Mouse (Mus musculus) thymus, postnatal 0 days (tissue): ENCODE data around the gene Med21. TPM values are rescaled to one million over a fixed set of nuclear protein-coding genes. Genes with fewer than 3 reads are reported as not detected.

Source experiments
- DNase-seq: peaks from one replicate; pipeline ENCODE4 v3.0.0-alpha.2; 2015; ENCODE audit warnings: low spot score
- polyA plus RNA-seq: library from polyadenylated mRNA; unstranded; fragments of >200 nt; fragmentation: Nextera tagmentation; extraction: Ambion mirVana; gene quantifications from 2 replicates; pipeline ENCODE4 v1.2.1, GENCODE M21; 2015

Gene Med21
- 115 and 122 TPM in 2 replicates for polyA plus RNA-seq

DNA sequence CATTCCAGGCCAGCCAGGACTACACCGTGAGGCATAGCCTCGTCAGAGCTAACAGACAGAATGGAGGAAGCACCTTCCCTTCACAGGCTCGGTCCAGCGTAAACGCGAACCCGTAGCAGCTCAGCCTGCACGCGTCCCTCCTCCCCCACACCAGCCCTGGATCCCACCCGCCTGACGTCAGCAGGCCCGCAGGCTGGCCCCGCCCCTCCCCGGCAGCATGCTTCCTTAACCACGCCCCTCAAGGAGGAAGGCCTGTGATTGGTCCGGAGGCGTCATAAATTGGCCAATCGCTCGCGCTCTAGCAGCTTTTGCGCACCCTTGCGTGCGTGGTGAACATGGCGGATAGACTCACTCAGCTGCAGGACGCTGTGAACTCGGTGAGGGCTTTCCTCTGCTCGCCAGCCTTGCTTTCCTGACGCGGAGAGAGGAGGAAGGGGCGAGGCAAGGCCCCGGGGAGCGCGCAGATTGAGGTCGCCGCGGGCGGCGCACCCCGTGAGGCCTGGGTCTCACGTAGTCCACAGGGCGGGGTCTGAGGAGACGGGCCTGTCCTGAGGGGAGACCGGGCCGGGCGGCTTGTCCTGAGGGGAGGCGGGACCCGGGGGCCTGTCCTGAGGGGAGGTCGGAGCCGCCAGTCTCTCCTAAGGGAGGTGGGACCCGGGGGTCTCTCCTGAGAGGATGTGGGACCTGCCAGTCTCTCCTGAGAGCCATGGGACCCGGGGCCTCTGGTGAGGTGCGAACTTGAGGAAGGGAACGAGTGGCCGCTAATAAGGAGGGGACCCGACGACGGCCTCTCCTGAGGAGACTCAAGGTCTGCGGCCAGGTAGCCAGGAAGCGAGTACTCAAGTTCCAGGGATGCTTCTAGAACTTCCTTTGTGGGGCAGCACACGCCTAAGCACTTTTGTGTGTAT is at the start of gene Med21, which contains the start of gene Tm7sf3:
TSS of gene Med21 (plus strand) at position 272 of the 908 bp plus-strand sequence.
TSS of gene Tm7sf3 (minus strand) at position 549 of the 908 bp plus-strand sequence.
- DNase-seq: peak; percentile 99

DNA sequence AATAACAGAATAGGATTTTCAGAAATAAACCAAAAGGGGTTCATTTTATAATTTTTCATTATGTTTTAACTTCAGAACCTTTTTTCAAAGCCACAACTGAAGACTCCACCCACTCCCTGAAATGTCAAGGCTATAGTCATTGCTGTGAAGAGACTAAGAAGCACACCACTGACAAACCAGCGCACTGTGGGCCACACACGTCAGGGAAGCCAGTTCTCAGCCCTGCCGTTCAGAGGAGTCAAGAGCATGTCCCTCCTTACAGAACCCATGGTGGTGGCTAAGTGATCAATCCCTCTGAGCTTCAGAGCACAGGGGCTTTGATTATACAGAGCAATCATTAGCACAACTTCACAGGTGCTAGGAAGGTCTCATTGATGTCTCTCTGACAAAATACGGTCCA is 39.7 kb upstream of the Med21 start:
- no peak for DNase-seq

DNA sequence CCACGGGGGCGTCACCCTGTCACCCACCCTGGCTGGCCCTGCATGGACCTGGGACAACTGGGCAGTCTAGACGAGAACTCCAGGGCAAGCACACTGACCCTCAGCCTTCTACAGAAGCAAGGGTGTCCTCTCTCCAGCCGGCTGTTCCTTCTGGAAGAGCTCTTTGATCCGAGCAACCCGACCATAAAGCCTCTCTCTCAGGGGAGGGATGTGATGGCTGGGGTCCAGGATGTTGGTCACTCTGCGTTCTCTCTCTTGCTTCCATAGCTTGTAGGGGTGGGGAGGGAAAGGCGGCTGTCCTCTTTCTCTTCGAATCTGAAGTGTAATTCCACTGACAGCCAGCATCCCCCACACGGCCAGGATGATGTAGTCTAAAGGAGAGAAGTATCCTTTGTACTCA is 38.7 kb upstream of the Med21 start:
- DNase-seq: no peak

DNA sequence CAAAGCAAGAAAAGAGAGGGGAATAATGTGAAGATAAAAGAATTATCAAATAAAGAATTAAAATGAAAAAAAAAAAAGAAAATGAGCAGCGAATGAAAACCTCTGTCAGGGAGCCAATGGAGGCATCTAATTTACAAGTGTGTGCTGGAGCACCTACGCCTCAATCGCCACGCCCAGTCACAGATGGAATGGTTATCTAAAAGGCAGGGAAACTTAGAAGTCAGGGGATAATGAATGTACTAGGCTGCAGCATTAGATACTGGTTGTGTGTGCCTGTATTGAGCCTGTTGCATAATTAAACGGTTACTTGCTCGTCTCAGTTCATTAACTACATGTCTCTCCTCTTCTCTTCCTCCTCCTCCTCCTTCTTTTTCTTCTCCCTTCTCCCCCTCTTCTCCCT is 31.0 kb upstream of the Med21 start:
- DNase-seq: no peak

DNA sequence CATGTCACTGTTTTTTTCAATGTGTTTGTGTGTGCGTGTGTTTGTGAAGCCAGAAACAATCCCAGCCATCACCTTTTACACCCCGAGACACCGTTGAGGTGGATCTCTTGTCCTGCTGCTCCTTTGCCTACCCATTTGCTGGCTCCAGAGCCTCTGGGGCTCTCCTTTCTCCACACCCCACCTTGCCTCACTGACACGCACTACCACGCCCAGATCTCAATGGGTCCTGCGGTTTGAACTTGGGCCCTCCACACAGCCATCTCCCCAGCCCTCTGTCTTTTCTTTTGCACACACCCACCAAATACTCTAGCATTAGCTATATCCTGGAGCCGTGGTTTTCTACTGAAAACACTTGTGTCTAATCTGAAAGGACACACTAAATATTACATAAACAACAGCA is 30.4 kb upstream of the Med21 start:
- no peak for DNase-seq

DNA sequence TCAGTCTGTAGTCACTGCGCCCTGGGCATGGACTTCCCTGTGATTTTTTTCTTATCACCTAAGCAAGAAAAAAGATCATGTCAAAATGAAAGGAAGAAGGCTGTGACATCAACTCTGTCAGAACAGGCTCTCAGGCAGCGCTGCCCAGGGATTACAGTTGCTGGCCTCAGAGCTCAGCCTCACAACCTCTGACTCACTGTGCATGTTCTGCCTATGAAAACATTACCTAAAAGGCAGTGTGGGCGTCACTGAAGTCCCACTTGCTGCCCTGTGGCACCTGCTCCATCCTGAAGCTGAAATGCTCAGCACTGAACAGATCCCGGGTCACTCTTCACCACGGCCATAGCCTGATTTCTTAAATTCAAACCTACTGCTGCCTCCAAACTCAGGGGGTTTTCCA is 29.6 kb upstream of the Med21 start:
- DNase-seq: no peak

DNA sequence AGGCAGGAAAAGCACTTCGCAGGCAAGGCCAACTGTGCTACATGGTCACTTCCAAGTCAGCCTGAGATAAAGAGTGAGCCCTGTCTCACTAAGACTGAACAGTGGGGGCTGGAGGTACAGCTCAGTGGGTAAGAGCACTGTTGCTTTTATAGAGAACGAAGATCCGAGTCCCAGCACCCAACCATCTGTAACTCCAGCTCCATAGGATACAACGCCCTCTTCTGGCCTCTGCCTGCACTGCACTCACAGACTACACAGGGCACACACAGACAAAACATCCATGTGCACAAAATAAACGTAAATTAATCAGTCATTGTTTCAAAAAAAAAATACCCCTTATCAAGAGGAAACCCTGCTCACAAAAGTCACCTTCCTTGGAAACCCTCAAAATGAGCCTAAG is 28.4 kb upstream of the Med21 start:
- no peak for DNase-seq

DNA sequence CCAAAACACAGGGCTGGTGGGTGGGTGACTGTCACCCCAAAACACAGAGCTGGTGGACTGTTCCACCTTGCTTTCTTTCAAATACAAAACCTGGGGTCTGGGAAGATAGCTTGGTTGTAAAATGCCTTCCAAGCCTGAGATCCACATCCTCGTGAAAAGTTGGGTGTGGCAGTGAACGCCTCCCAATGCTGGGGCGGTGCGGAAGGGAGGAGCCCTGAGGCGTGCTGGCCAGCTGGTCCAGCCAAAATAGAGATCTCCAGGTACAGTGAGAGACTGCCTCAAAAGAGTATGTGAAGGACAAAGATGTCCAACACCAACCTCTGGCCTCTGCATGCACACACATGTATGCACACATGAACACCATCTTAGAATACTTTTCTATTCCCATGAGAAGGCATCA is 27.8 kb upstream of the Med21 start:
- no peak for DNase-seq

DNA sequence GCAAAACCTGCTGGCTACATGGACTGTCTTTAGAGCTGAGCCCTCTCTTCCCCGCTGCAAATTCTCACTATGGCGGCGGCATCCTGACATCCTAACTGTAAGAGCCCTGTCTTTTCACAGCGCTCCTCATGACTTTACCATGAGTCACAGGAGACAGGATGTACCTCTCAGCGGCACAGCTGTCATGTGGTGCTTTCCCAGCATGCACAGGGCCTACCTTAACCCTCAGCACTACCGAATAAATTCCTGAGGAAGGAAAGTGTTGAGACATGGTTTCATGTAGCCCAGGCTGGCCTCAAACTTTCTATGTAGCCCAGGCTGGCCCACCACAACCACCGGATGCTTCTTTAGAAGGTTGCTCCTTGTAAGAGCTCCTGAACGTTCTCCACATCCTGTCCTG is 26.5 kb upstream of the Med21 start:
- DNase-seq: no peak

DNA sequence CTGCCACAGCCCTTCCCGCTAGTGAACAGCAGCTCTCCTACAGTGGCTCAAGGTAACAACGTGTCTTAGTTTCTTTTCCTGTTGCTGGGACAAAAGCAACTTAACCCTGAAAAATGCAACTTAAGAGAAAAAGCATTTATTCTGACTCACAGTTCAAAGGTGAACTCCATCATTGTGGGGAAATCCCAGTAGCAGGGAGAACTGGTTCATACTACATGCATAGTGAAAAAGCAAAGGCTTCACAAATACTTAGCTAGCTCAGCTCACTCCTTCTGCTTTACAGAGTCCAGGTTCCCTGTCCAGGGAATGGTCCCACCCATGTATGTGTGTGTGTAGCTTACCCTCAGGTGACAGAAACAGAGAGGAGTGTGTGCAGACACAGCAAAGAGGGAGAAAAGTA is 25.7 kb upstream of the Med21 start:
- DNase-seq: no peak

DNA sequence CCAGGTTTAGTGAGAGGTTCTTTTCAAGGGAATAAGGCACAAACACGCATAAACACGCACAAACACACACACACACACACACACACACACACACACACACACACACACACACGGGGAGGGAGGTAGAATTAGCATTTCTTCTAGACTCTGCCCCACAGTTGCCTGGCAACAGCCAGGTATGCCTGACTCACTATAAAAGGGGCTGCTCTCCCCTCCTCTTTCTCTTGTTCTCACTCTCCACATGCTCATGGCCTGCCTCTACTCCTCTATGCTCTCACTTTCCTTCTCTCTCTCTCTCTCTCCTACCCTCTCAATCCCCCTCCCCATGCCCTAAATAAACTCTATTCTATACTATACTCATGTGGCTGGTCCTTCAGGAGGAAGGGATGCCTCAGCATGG is 14.2 kb upstream of the Med21 start:
- no peak for DNase-seq

DNA sequence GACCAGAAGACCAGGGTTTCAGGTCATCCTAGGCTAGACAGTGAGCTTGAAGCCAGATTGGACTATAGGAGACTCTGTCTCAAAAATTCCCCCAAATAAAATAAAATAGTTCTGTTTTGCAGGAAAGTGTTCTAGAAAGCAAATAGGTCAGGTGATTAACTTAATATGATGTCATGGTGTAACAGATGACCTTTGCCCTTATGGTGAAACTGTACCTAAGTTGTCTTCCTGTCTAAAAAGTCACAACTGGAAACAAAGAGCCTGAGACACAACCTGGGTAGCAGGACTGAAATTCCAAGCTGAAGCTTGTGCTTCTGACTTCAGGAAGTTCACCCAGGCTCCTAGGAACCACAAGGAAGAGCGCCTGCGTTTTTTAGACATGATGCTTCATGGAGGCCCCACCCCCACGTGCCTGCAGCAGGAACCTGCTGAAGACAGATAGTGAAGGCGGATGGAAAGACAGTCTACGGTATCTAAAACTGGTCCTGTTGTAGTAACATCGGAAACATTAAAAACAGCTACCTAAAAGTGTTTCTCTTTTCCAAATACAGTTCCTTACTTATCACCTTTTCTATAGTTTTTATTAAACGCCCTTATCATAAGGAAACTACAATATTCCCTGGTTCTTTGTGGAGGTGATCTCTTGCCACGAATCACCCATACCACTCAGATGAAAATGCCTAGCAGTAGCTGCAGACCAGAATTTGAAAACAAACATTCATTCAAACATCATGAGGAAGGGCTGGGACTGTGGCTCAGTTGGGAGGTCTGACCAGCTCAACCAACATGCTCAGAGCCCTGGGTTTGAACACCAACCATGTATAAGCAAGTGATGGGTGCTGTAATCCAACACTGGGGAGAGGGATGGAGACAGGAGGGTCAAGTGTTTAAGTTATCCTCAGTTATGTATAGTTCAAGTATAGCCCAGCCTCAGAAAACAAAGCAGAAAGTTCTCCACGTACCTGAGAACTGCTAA is 12.3 kb upstream of the Med21 start:
- DNase-seq: no peak

DNA sequence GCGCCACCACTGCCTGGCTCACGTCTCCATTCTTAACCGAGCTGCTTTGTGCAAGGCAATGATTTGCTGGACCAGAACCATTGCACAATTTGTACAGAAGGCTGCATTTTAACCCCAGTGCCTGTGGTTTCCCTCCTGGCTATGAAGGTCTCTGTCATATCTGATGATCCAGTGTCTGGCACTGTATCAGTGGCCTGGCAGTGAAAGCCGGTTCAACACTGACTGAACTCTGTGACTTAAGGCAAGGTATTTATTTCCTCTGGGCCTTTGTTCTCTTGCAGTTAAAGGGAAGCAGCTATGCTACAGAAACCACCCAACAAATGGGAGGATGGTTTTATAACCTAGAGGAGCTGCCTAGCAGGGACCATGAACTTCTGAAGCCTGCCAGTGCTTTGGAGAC is 11.4 kb upstream of the Med21 start:
- DNase-seq: no peak

DNA sequence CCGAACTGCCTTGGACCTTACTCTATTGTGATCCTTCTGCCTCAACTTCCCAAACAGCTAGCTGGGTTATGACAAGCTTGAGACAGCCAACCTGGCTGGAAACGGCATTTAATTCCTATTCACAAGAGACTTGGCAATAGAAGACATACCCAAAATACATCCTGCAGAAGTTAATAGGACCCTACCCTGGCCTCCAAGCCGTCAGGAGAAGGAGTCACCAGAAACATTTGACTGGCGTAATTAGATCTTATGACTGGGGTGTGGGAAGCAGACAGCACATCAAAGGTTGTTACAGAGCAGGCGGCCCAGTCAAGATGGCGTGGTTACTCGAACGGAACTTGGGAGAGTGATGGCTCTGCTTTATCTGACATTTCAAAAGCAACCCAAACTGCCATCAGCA is 10.5 kb upstream of the Med21 start:
- no peak for DNase-seq

DNA sequence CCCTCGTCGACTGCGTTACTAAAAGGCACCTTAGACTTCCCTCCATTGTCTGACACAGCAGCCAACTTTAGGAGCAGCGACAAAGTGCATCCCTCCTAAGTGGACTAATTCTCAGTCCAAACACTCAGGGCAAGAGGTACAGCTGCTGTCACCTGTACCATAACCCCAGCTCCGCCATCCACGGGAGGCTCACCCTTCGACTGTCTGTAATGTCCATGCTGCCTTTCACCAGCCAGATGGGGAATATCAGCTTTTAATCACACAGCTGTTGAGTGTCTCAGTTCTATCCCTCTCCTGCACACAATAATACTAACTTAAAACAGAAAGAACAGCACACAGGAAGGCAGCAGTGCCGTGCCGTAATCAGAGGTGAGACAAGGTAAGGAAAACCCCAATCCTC is 9.9 kb upstream of the Med21 start:
- no peak for DNase-seq

DNA sequence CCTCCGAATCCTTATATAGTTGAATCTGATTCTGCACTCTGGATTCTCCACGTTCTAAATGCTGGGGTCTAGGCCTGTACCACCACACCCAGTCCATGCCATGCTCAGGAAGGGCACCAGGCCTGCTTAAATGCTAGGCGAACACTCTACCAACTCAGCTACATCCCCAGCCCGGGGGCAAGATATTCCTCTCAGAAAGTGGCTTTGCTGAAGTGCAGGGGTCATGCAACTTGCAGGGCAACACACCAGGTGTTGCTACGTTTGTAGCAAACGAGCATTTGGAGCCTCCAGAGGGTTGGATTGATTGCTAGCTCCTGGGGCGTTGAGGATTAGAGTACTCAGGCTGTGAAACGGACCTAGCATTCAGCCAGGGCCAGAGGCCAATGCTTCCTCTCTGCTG is 9.2 kb upstream of the Med21 start:
- no peak for DNase-seq

DNA sequence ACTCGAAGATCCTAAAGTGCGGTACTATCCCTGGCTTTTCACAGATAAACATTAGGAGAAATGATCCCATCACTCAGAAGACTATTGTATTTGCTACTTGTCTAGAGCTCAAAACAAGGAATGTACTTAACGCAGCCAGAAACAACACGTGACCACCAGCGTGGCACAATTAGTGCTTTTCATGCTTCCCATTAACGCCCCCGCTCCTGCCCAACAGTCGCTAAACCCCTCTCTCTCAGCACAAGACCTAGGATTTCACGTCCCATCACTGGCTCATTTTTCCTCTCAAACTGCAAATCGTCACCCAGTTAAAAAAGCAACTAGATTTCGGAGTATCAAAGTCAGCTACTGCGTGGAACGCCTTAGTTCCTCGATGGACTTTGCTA is 8.7 kb upstream of the Med21 start:
- no peak for DNase-seq

DNA sequence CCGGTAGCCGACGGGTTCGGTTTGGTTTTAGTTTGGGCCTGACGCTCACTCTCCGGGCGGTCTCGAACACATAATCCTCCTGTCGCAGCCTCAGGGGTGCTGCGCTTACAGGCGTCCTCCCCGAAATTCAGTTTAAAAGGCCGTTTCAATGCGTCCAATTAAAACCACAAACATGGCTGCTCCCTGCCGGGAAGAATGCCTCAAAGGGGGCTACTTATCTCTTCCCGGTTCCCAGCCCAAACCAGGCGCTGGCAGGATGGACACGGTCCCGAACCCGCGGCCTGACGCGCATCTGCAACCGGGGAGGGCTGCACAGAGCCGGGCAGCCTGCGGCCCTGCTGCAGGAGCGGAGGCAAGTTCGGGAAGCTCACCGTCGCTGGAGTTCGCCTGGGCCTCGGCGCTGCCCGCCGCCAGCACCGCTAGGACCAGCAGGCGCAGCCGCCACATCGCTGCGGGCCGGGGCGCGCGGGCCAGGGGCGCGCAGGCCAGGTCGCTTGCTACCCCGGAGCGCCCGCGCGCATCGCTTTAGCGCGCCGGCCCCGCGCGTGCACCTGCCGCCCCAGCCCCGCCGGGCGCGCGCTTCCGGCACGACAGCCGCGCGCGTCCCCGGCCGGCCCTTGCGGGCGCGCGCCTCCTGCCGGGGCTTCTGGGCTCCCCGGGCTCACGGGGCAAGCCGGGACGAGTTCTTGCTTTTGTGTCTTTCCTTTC is 8.2 kb upstream of the Med21 start:
- DNase-seq: peak; percentile 93

DNA sequence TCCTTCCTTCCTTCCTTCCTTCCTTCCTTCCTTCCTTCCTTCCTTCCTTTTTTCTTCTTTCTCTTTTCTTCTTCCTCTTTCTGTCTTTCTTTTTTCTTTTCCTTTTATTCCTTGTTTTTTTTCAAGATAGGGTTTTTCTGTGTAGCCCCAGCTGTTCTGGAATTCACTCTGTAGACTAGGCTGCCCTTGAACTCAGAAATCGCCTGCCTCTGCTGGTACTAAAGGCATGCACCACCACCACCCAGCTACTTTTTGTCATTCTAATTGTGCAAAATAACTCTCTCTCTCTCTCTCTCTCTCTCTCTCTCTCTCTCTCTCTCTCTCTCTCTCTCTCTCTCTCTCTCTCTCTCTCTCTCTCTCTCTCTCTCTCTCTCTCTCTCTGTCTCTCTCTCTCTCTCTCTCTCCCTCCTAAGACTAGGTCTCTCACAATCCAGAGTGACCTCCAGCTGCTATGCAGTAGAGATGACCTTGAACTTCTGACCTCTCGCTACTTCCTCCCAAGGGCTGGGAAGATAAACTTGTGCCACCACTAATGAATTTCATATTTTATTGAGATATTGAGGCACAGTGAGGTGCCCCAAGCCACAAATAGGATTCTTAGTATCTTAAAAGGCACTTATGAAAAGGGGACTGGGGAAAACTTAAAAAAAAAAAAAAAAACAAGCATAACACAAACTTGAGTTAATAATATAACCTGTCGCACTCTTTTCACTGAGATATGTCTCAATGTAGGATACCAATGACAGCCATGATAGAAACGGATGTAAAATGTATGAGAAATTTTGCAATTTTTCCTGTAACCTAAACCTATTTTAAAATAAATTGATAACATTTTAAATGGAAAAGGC is 7.4 kb upstream of the Med21 start:
- no peak for DNase-seq

DNA sequence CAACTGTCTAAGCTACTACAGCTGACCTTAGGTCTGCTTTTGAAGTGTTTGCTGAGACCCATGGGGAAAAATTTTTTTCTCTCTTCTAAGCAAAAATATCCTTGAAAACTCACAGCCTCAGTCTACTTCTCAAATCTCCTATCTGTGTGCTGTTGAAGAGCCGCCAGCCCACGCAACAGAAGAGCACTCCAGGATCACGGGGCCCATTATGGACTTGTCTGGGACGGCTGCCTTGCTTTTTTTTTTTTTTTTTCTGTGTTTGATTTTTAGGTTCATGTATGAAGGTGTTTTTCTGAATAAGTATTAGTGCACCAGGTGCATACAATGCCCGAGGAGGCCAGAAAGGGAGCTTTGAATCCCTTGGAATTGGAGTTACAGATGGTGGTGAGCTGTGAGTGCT is 5.9 kb upstream of the Med21 start:
- no peak for DNase-seq
